Mouse (Mus musculus) G1E (cell line): Measurements from ENCODE around the gene Snrpe. TPM values are rescaled to one million over a fixed set of nuclear protein-coding genes. Genes with fewer than 3 reads are reported as not detected.

Experiments used
- ATAC-seq: 2 replicates; pipeline ENCODE4 v1.8.0; 2016; ENCODE audit warnings: mild to moderate bottlenecking; ENCODE audit not compliant: insufficient number of reproducible peaks, poor library complexity, low FRiP score, severe bottlenecking; ENCODE audit errors: extremely low read depth
- DNase-seq: peaks from one replicate; pipeline ENCODE4 v3.0.0; 2012; ENCODE audit warnings: low spot score
- H3K27me3 ChIP-seq: 2 replicates; pipeline ENCODE4 v1.6.1; 2012; ENCODE audit warnings: mild to moderate bottlenecking, low read length, inconsistent platforms; ENCODE audit not compliant: insufficient read depth
- H3K36me3 ChIP-seq: replicated peaks from 2 replicates; pipeline ENCODE3; 2012; ENCODE audit warnings: mild to moderate bottlenecking, inconsistent platforms
- H3K4me1 ChIP-seq: 2 replicates; pipeline ENCODE4 v1.6.1; 2012; ENCODE audit warnings: low read depth, low read length, inconsistent platforms, mixed read lengths; ENCODE audit not compliant: insufficient read depth
- H3K4me3 ChIP-seq: 2 replicates; pipeline ENCODE4 v1.5.1; 2012; ENCODE audit warnings: low read depth, mild to moderate bottlenecking, inconsistent platforms, low read length, moderate library complexity, mixed read lengths
- H3K9me3 ChIP-seq: replicated peaks from 2 replicates; pipeline ENCODE4 v1.6.1; 2012; ENCODE audit warnings: inconsistent platforms
- CTCF ChIP-seq: IDR thresholded peaks from 2 replicates; pipeline ENCODE4 v1.5.1; 2012; ENCODE audit warnings: low read depth, low read length, inconsistent platforms, mixed read lengths
- GATA1 ChIP-seq: IDR thresholded peaks from 2 replicates; pipeline ENCODE4 v1.6.1; 2012; ENCODE audit warnings: borderline replicate concordance, low read length, inconsistent platforms, mixed read lengths
- GATA2 ChIP-seq: IDR thresholded peaks from 2 replicates; pipeline ENCODE4 v1.6.1; 2012; ENCODE audit warnings: low read depth, low read length, inconsistent platforms, borderline replicate concordance
- POLR2AphosphoS5 ChIP-seq: IDR thresholded peaks from 2 replicates; pipeline ENCODE4 v1.6.1; 2012; ENCODE audit warnings: low read depth, low read length, inconsistent platforms; ENCODE audit not compliant: insufficient replicate concordance
- TAL1 ChIP-seq: conservative IDR thresholded peaks from 2 replicates; pipeline ENCODE4 v1.6.1; 2012; ENCODE audit warnings: low read depth, low read length, inconsistent platforms, mixed read lengths
- polyA plus RNA-seq: library from polyadenylated mRNA; stranded (reverse); fragments of >175 nt; gene quantifications from 2 replicates; pipeline ENCODE4 v1.2.3, GENCODE M21; 2012
- total RNA-seq, 2 experiments: library from RNA; stranded (forward) in 1 of 2; stranded (reverse) in 1 of 2; fragments of 200-1000 nt in 1 of 2; fragments of >200 nt in 1 of 2; fragmentation: Nextera tagmentation in 1 of 2; gene quantifications; 2 replicates each; pipeline ENCODE4 v1.2.3; 2014 to 2017

Gene Snrpe
- total RNA-seq (2014; fragmentation: Nextera tagmentation) (170 and 200 TPM in 2 replicates), total RNA-seq (2017) (1,043 and 1,097 TPM in 2 replicates), polyA plus RNA-seq (25.3 and 33.5 TPM in 2 replicates)

- TF ChIP-seq TAL1 (no peak), CTCF (peak; percentile 89)
- H3K36me3 ChIP-seq: peaks cover 38% of the 10 kb centered on the region
- peaks cover 35% of the 10 kb centered on the region for H3K4me1 ChIP-seq
- ATAC-seq: peak; percentile 97
- no peaks in the 10 kb centered on the region for H3K9me3 ChIP-seq
- no peaks in the 10 kb centered on the region for H3K27me3 ChIP-seq
- peak; percentile 98 for DNase-seq
- peak within 1 kb of the TSS; percentile 87 for H3K4me3 ChIP-seq
Observed at GRCm38 (mm10) chr1:133609771-133610502, at the start of gene Snrpe. TSS of gene Snrpe (minus strand) at chr1:133610291.

- H3K9me3 ChIP-seq: no peaks in the 10 kb centered on the region
- TF ChIP-seq CTCF (no peak), GATA2 (no peak), POLR2AphosphoS5 (no peak), TAL1 (no peak), GATA1 (no peak)
- H3K4me1 ChIP-seq: peaks cover 61% of the 10 kb centered on the region
- H3K27me3 ChIP-seq: no peaks in the 10 kb centered on the region
- DNase-seq: no peak
- peaks cover 50% of the 10 kb centered on the region for H3K36me3 ChIP-seq
- no peak overlapping the region for H3K4me3 ChIP-seq
- ATAC-seq: no peak
Observed at GRCm38 (mm10) chr1:133658878-133659277, 48.8 kb upstream of the Snrpe start.

- H3K36me3 ChIP-seq: peaks cover 66% of the 10 kb centered on the region
Observed at GRCm38 (mm10) chr1:133656811-133657210, 46.7 kb upstream of the Snrpe start.

GRCm38 (mm10) chr1:133653033-133653432 lies 42.9 kb upstream of the Snrpe start:
- H3K4me1 ChIP-seq: peaks cover 53% of the 10 kb centered on the region

More at GRCm38 (mm10) chr1:133656811-133657210, 46.7 kb upstream of the Snrpe start:
- Histone ChIP-seq H3K27me3 (no peaks in the 10 kb centered on the region), H3K4me3 (no peak overlapping the region), H3K9me3 (no peaks in the 10 kb centered on the region), H3K4me1 (peaks cover 58% of the 10 kb centered on the region)
- ATAC-seq (no peak), DNase-seq (no peak)
- TF ChIP-seq CTCF (no peak), TAL1 (no peak), GATA1 (no peak), GATA2 (no peak), POLR2AphosphoS5 (no peak)

GRCm38 (mm10) chr1:133650288-133651055 lies 40.4 kb upstream of the Snrpe start:
- Histone ChIP-seq H3K9me3 (no peaks in the 10 kb centered on the region), H3K27me3 (no peaks in the 10 kb centered on the region), H3K4me1 (peaks cover 41% of the 10 kb centered on the region), H3K36me3 (peaks cover 75% of the 10 kb centered on the region), H3K4me3 (no peak overlapping the region)
- DNase-seq (no peak), ATAC-seq (no peak)
- no peak for TF ChIP-seq GATA1
- no peak for TF ChIP-seq TAL1
- TF ChIP-seq POLR2AphosphoS5: no peak
- TF ChIP-seq CTCF: no peak
- TF ChIP-seq GATA2: no peak

More at GRCm38 (mm10) chr1:133653033-133653432, 42.9 kb upstream of the Snrpe start:
- Histone ChIP-seq H3K9me3 (no peaks in the 10 kb centered on the region), H3K4me3 (no peak overlapping the region), H3K27me3 (no peaks in the 10 kb centered on the region), H3K36me3 (peaks cover 78% of the 10 kb centered on the region)
- TF ChIP-seq GATA2: no peak
- no peak for TF ChIP-seq GATA1
- TF ChIP-seq CTCF: no peak
- TF ChIP-seq TAL1: no peak
- no peak for TF ChIP-seq POLR2AphosphoS5
- 0 out of 2 replicates have a peak, but pooled peaks have one; percentile 22 for ATAC-seq
- no peak for DNase-seq

GRCm38 (mm10) chr1:133645652-133646051 lies 35.6 kb upstream of the Snrpe start:
- no peaks in the 10 kb centered on the region for H3K9me3 ChIP-seq
- DNase-seq (no peak), ATAC-seq (no peak)
- no peak overlapping the region for H3K4me3 ChIP-seq
- H3K4me1 ChIP-seq: peaks cover 20% of the 10 kb centered on the region
- TF ChIP-seq GATA2: no peak
- no peak for TF ChIP-seq TAL1
- no peak for TF ChIP-seq POLR2AphosphoS5
- TF ChIP-seq GATA1: no peak
- no peak for TF ChIP-seq CTCF
- peaks cover 88% of the 10 kb centered on the region for H3K36me3 ChIP-seq
- H3K27me3 ChIP-seq: no peaks in the 10 kb centered on the region
